Mouse (Mus musculus) naive thymus-derived CD4-positive, alpha-beta T cell, adult 2 months (primary cell): ENCODE measurements around the gene Wdr81.

Experiments used
- DNase-seq: peaks from one replicate; pipeline ENCODE4 v3.0.0-alpha.2; 2011; ENCODE audit warnings: low read depth

Wdr81 gene

DNA sequence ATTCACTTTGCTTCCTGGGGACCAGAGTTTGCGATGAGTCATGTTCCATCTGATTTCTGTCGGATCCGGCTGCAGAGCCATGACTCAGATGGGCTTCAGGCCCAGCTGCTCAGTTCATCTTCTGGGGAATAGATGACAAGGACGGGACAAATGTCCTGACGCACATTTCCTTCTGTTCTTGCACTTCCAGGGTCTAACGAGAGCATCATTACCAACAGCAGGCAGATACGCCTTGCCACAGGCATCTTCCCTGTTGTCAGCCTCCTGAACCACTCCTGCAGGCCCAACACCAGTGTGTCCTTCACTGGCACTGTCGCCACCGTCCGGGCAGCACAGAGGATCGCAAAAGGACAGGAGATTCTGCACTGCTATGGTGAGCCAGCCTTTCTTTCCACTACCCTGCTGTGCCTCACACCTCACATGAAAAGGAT is 55.1 kb downstream of the Wdr81 start:
- no peak for DNase-seq

DNA sequence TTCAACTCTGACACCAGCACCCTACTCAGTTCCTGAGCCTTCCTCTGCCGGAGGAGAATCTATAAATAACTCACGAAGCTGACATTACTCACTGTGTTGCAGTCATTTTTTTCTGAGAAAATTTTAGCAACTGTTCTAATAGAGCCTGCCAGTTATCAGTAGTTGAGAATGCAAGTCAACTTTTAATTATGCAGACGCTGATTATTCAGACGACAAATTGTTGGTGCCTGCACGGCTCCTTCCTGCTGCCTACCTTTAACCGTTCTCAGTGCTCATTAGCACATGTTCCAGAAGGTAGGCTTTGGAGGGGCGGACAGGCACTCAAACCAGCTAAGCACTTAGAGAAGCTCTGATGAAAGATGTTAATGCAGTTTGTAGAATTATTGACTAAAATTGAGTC is 57.1 kb downstream of the Wdr81 start:
- no peak for DNase-seq

DNA sequence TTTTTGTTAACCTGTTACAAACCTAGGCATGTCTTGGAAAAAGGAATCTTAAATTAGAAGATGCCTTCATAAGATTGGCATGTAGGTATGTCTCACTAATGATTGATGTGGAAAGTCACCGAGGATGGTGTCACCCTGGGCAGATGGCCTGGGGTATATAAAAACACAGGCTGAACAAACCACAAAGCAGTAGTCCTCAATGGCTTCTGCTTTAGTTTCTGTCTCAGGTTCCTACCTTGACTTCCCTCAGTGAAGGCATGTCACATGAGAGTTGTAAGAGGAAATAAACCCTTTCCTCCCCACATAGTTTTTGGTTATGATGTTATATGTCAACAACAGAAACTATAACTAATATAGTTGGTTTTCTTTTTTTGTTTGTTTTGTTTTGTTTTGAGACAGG is 58.9 kb downstream of the Wdr81 start:
- no peak for DNase-seq
